Mouse (Mus musculus): ENCODE measurements around the gene Zfp811. TPM values are rescaled to one million over a fixed set of nuclear protein-coding genes. Genes with fewer than 3 reads are reported as not detected.
"Not testable (repeated sequence)": the region's sequence is repeated elsewhere in the genome, so short reads cannot be mapped to it uniquely, and the experiment has no call there.

Gene Zfp811
- under 1 TPM; 0.18 to 0.23 TPM for total RNA-seq (2021)
- polyA plus RNA-seq (2012; rRNA removed): 0.06 and 0.32 TPM in 2 replicates
- long read RNA-seq: 0 reads

GRCm38 (mm10) chr17:32809544-32810374 lies at the start of gene Zfp811:
Gene Zfp811, minus strand, starts transcription at chr17:32809931.
- intact Hi-C loops (cut with DNase I): no loop called here
- Histone ChIP-seq H3K79me2 (replicated peaks; ENCODE audit: control insufficient read depth, insufficient read depth, low read length) (no peaks in the 10 kb centered on the region), H3K27ac (no peak within 1 kb of the TSS), H3K4me1 (ENCODE audit: control insufficient read depth, insufficient read depth, low read length) (no peaks in the 10 kb centered on the region), H3K9ac (ENCODE audit: low read depth, low read length) (no peak within 1 kb of the TSS), H3K4me3 (no peak within 1 kb of the TSS), H3K27me3 (ENCODE audit: control insufficient read depth, insufficient read depth, low read length) (no peaks in the 10 kb centered on the region; the same call in 1 of the 2 replicates), H3K36me3 (ENCODE audit: control insufficient read depth, insufficient read depth, low read length) (no peaks in the 10 kb centered on the region)
- TF ChIP-seq EP300 (IDR thresholded peaks at IDR 0.05; ENCODE audit: insufficient read depth, low read depth, low read length) (no peak), CTCF (IDR thresholded peaks at IDR 0.05) (no peak), POLR2A (IDR thresholded peaks at IDR 0.05; ENCODE audit: insufficient read depth, low read depth, low read length) (no peak)
- peak in 1 of 2 experiments; percentile 7 for DNase-seq
- WGBS: 3% methylated on average over 17 of the region's 17 CpGs

DNA sequence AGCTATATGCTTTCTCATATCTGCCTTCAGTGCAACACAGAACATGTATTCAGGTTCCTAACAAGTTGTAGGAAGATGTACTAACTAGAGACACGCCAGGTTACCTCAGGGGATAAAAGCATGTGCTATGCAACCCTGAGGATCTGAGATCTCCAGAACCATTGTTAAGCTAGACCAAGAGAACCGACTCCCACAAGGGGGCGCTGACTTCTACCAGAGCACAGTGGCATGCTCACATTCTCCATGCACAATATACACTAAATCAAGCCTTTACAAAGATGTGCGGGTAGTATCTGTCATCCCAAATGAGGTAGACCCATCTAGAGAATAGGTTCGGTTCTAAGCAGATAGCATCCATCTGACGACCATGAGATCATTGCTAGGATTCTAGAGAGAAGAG lies 47.0 kb upstream of the Zfp811 start:
- not testable (repeated sequence) for H3K27ac ChIP-seq; H3K27me3 ChIP-seq (ENCODE audit: control insufficient read depth, insufficient read depth, low read length); DNase-seq; H3K9ac ChIP-seq (ENCODE audit: low read depth, low read length); H3K4me3 ChIP-seq; H3K79me2 ChIP-seq (replicated peaks; ENCODE audit: control insufficient read depth, insufficient read depth, low read length); H3K4me1 ChIP-seq (ENCODE audit: control insufficient read depth, insufficient read depth, low read length); H3K36me3 ChIP-seq (ENCODE audit: control insufficient read depth, insufficient read depth, low read length)
- 61% methylated on average over 4 of the region's 6 CpGs for WGBS
- intact Hi-C loops (cut with DNase I): loop anchor here (5.0 kb wide), 1 partner anchor 96 kb away; no protein-coding TSS in a partner anchor

DNA sequence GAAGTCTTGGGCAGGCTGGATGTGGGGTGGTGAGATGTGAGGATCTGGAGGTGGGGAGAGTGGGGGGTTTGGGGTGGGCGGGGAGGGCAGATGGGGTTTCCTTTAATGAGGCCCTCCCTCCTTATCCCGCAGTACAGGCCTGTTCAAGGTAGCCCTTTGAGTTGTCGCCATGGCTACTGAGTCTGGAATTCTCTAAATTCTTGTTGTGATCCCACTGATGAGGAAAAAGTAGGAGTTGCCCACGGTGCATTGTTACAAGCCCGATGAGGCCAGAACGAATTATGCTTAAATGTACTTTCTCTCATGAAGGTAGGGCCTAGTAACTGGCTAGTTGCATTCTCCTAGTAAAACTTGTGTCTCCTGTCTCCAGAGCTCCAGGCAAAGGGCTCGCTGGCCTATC lies 41.9 kb upstream of the Zfp811 start:
- no peaks in the 10 kb centered on the region for H3K27me3 ChIP-seq (ENCODE audit: control insufficient read depth, insufficient read depth, low read length)
- intact Hi-C loops (cut with DNase I): no loop called here
- no peaks in the 10 kb centered on the region for H3K79me2 ChIP-seq (replicated peaks; ENCODE audit: control insufficient read depth, insufficient read depth, low read length)
- no peak overlapping the region for H3K9ac ChIP-seq (ENCODE audit: low read depth, low read length)
- no peak overlapping the region for H3K4me3 ChIP-seq
- H3K27ac ChIP-seq: no peak overlapping the region
- H3K36me3 ChIP-seq (ENCODE audit: control insufficient read depth, insufficient read depth, low read length): no peaks in the 10 kb centered on the region
- no peaks in the 10 kb centered on the region for H3K4me1 ChIP-seq (ENCODE audit: control insufficient read depth, insufficient read depth, low read length)
- DNase-seq: no peak
- no peak for TF ChIP-seq CTCF (IDR thresholded peaks at IDR 0.05)
- TF ChIP-seq POLR2A (IDR thresholded peaks at IDR 0.05; ENCODE audit: insufficient read depth, low read depth, low read length): no peak
- no peak for TF ChIP-seq EP300 (IDR thresholded peaks at IDR 0.05; ENCODE audit: insufficient read depth, low read depth, low read length)
- WGBS: 67% methylated on average over 7 of the region's 7 CpGs

DNA sequence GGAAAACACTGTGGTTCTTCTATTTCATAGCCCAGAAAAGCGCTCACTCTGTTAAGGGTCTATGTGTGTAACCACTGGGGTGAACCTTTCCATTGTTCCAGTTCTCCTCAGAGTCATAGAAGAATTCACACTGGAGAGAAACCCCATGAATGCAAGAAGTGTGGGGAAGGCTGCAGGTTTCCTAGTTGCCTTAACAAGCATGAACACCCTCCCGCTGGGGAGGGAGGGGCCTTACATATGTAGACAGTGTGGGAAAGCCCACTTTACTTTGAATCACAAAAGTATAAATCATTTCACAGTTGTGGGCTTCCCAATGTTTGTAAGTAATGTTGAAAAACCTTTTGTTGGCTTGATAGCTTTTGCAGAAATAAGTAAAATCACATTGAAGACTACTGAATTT lies 31.7 kb upstream of the Zfp811 start:
- Histone ChIP-seq H3K27ac (no peak overlapping the region), H3K36me3 (ENCODE audit: control insufficient read depth, insufficient read depth, low read length) (no peaks in the 10 kb centered on the region), H3K9ac (ENCODE audit: low read depth, low read length) (no peak overlapping the region), H3K27me3 (ENCODE audit: control insufficient read depth, insufficient read depth, low read length) (no peaks in the 10 kb centered on the region), H3K4me1 (ENCODE audit: control insufficient read depth, insufficient read depth, low read length) (peaks cover 1% of the 10 kb centered on the region), H3K79me2 (replicated peaks; ENCODE audit: control insufficient read depth, insufficient read depth, low read length) (no peaks in the 10 kb centered on the region), H3K4me3 (no peak overlapping the region)
- WGBS: 83% methylated on average over 2 of the region's 2 CpGs
- TF ChIP-seq POLR2A (IDR thresholded peaks at IDR 0.05; ENCODE audit: insufficient read depth, low read depth, low read length) (no peak), CTCF (IDR thresholded peaks at IDR 0.05) (no peak), EP300 (IDR thresholded peaks at IDR 0.05; ENCODE audit: insufficient read depth, low read depth, low read length) (no peak)
- intact Hi-C loops (cut with DNase I): no loop called here
- DNase-seq: no peak

DNA sequence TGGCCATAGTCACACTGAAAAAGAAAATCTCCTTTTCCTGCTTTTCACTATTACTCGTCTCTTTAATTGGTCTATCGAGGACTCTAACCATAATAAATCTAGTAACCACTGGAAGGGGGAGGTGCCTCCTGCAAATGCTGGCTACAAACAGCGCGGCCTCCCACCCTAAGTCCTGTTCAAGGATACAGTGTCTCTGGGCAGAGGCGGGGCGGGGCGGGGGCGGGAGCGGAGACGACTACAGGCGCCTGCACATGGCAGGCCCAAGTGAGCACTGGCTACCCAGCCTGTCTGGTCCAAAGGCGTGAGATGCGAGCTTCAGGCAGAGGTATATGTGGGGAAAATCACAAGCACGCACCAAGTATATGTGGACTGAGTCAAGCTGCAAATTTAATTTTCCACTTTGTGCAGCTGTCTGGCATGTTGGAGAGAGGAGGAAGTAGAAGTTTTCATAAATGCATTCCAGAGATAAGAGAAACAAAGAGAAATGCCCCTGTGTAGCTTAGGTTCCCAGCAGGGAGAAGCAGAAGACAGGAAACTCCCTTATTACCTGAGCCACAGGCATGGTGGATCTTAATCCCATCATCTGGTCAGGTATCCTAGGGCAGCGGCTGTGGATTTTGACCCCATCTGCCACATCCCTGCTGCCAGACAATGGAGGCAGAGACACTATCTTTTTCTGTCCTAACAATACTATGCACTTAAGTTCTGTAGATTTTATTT lies 29.5 kb upstream of the Zfp811 start:
- Histone ChIP-seq H3K79me2 (replicated peaks; ENCODE audit: control insufficient read depth, insufficient read depth, low read length) (no peaks in the 10 kb centered on the region), H3K9ac (ENCODE audit: low read depth, low read length) (no peak overlapping the region), H3K4me1 (ENCODE audit: control insufficient read depth, insufficient read depth, low read length) (peaks cover 1% of the 10 kb centered on the region), H3K4me3 (no peak overlapping the region), H3K27me3 (ENCODE audit: control insufficient read depth, insufficient read depth, low read length) (no peaks in the 10 kb centered on the region), H3K27ac (no peak overlapping the region), H3K36me3 (ENCODE audit: control insufficient read depth, insufficient read depth, low read length) (no peaks in the 10 kb centered on the region)
- DNase-seq: peak in 1 of 2 experiments; percentile 5
- 27% methylated on average over 15 of the region's 15 CpGs for WGBS
- intact Hi-C loops (cut with DNase I): no loop called here
- TF ChIP-seq CTCF (IDR thresholded peaks at IDR 0.05) (no peak), POLR2A (IDR thresholded peaks at IDR 0.05; ENCODE audit: insufficient read depth, low read depth, low read length) (no peak), EP300 (IDR thresholded peaks at IDR 0.05; ENCODE audit: insufficient read depth, low read depth, low read length) (no peak)

- Histone ChIP-seq H3K9ac (ENCODE audit: low read depth, low read length) (no peak overlapping the region), H3K4me3 (peak overlapping the region; percentile 72), H3K79me2 (replicated peaks; ENCODE audit: control insufficient read depth, insufficient read depth, low read length) (no peaks in the 10 kb centered on the region), H3K4me1 (ENCODE audit: control insufficient read depth, insufficient read depth, low read length) (peaks cover 1% of the 10 kb centered on the region; the same call in 1 of the 2 replicates), H3K36me3 (ENCODE audit: control insufficient read depth, insufficient read depth, low read length) (no peaks in the 10 kb centered on the region; the same call in 1 of the 2 replicates), H3K27me3 (ENCODE audit: control insufficient read depth, insufficient read depth, low read length) (no peaks in the 10 kb centered on the region), H3K27ac (no peak overlapping the region)
- intact Hi-C loops (cut with DNase I): loop anchor here (2.0 kb wide), 1 partner anchor 42 kb away; the partner anchor contains the start of gene Zfp871
- no peak for DNase-seq
- TF ChIP-seq POLR2A (IDR thresholded peaks at IDR 0.05; ENCODE audit: insufficient read depth, low read depth, low read length) (no peak), CTCF (IDR thresholded peaks at IDR 0.05) (no peak), EP300 (IDR thresholded peaks at IDR 0.05; ENCODE audit: insufficient read depth, low read depth, low read length) (no peak)
- WGBS: 28% methylated on average over 3 of the region's 3 CpGs
These were observed 20.7 kb upstream of the Zfp811 start for GRCm38 (mm10) chr17:32830418-32830782.

Data from heart, adult 2 months (tissue).